Mouse (Mus musculus) heart, embryonic 13.5 days (tissue): Measurements from ENCODE around the gene Carmil2. TPM values are rescaled to one million over a fixed set of nuclear protein-coding genes. Genes with fewer than 3 reads are reported as not detected.
A peak's percentile ranks its signal among the peaks of the same experiment; 100 is the strongest.

ENCODE experiments used
- ATAC-seq: fragments of 200-750 bp; cut with Nextera tagmentation; 2 replicates; pipeline ENCODE4 v1.8.0; 2017; ENCODE audit warnings: moderate TSS enrichment; ENCODE audit not compliant: insufficient number of reproducible peaks, low FRiP score, low TSS enrichment; ENCODE audit errors: extremely low read depth
- H3K27ac ChIP-seq: fragments of 300-500 bp; sonication (generic); replicated peaks from 2 replicates; pipeline ENCODE4 v1.5.1; 2015; ENCODE audit warnings: moderate library complexity, mild to moderate bottlenecking, inconsistent platforms
- H3K27me3 ChIP-seq: fragments of 300-500 bp; sonication (generic); replicated peaks from 2 replicates; pipeline ENCODE4 v1.6.1; 2015; ENCODE audit warnings: mild to moderate bottlenecking, inconsistent platforms
- H3K36me3 ChIP-seq: fragments of 300-500 bp; sonication (generic); 2 replicates; pipeline ENCODE4 v1.6.1; 2015; ENCODE audit warnings: mild to moderate bottlenecking, inconsistent platforms
- H3K4me1 ChIP-seq: fragments of 300-500 bp; sonication (generic); 2 replicates; pipeline ENCODE4 v1.6.1; 2015; ENCODE audit warnings: inconsistent platforms
- H3K4me2 ChIP-seq: fragments of 300-500 bp; sonication (generic); 2 replicates; pipeline ENCODE4 v1.6.1; 2015; ENCODE audit warnings: inconsistent platforms, mild to moderate bottlenecking, moderate library complexity
- H3K4me3 ChIP-seq: fragments of 300-500 bp; sonication (generic); 2 replicates; pipeline ENCODE4 v1.5.1; 2015; ENCODE audit warnings: moderate library complexity, mild to moderate bottlenecking, inconsistent platforms
- H3K9ac ChIP-seq: fragments of 300-500 bp; sonication (generic); 2 replicates; pipeline ENCODE4 v1.6.1; 2015; ENCODE audit warnings: inconsistent platforms, mild to moderate bottlenecking, moderate library complexity
- H3K9me3 ChIP-seq: fragments of 300-500 bp; sonication (generic); 2 replicates; pipeline ENCODE4 v1.6.1; 2016; ENCODE audit warnings: inconsistent platforms
- WGBS: fragments of 180-500 bp; shearing (Covaris S2); methylation state at CpG from one replicate; pipeline ENCODE4 v1.1.7; 2015; ENCODE audit warnings: mixed read lengths; 5-methylcytosine and 5-hydroxymethylcytosine counted together
- polyA plus RNA-seq: library from polyadenylated mRNA; unstranded; fragments of >200 nt; fragmentation: Nextera tagmentation; extraction: Ambion mirVana; gene quantifications from 2 replicates; pipeline ENCODE4 v1.2.1, GENCODE M21; 2015

Carmil2 gene
- polyA plus RNA-seq, 1 experiment from 2014 or later, result 0.27 TPM

- peak within 1 kb of the TSS; percentile 88 for H3K9ac ChIP-seq
- under 1% methylated on average over 55 of the region's 55 CpGs for WGBS
- H3K27ac ChIP-seq, result no peak within 1 kb of the TSS
- peak within 1 kb of the TSS; percentile 99 for H3K4me2 ChIP-seq
- no peaks in the 10 kb centered on the region for H3K9me3 ChIP-seq
- H3K36me3 ChIP-seq, result peaks cover 16% of the 10 kb centered on the region
- peak within 1 kb of the TSS; percentile 86 for H3K4me3 ChIP-seq
- H3K27me3 ChIP-seq, result no peaks in the 10 kb centered on the region
- peak; percentile 74 for ATAC-seq
- H3K4me1 ChIP-seq, result peaks cover 12% of the 10 kb centered on the region
These were observed 21.7 kb downstream of the Carmil2 start, which contains the start of the genes 4933405L10Rik and Enkd1 for GRCm38 (mm10) chr8:105707498-105708403. 4933405L10Rik (plus strand) TSS chr8:105707655. Enkd1 (minus strand) TSS chr8:105708210.

DNA sequence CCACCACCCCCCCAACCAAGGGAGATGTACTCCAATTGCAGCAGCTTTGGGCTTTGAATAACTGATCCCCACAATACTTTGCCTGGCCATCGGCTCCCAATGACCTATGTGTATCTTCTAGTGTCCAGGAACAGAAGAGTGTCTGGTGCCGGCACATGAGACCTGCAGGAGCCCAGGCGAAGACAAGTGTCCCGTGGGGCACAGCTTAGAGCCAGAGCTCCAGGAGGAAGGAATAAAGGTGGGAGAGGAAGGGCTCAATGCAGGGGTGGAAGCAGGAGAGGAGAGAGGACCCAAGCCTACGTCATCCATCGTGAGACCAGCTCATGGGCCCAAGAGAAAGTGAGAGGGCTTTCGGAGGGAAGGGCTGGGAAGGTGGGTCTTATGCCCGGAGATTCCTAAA, 22.6 kb downstream of the Carmil2 start:
- Histone ChIP-seq H3K4me1 (peaks cover 12% of the 10 kb centered on the region), H3K27ac (no peak overlapping the region), H3K9ac (no peak overlapping the region), H3K9me3 (no peaks in the 10 kb centered on the region), H3K4me3 (no peak overlapping the region), H3K36me3 (peaks cover 7% of the 10 kb centered on the region; the same call in 1 of the 2 replicates), H3K27me3 (no peaks in the 10 kb centered on the region), H3K4me2 (no peak overlapping the region)
- ATAC-seq, result no peak
- 87% methylated on average over 8 of the region's 8 CpGs for WGBS

DNA sequence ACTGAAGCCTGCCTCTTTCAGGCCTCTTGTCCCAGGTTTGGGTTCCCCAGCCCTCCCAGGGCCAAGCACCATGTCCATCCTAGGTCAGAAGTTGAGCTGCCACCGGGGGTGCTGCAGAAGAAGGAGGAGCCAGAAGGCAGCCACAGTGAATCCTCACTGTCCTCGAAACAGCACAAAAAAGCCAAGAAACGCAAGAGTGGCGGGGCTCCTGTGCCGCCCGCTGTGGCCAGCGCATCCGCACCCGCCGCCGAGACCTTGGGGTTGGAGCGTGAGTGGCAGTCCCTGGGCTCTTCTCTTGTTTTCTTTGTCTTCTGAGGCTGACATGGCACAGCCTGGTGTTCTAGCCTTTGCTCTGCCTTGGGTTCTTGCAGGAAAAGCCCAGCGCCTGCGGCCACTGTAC, 23.2 kb downstream of the Carmil2 start:
- Histone ChIP-seq H3K4me1 (peaks cover 12% of the 10 kb centered on the region), H3K36me3 (peaks cover under 1% of the 10 kb centered on the region; the same call in 1 of the 2 replicates), H3K27ac (no peak overlapping the region), H3K4me3 (no peak overlapping the region), H3K27me3 (no peaks in the 10 kb centered on the region), H3K4me2 (no peak overlapping the region), H3K9ac (no peak overlapping the region), H3K9me3 (no peaks in the 10 kb centered on the region)
- WGBS, result 68% methylated on average over 14 of the region's 14 CpGs
- ATAC-seq, result no peak

GRCm38 (mm10) chr8:105712286-105712685, 26.2 kb downstream of the Carmil2 start:
- H3K27ac ChIP-seq, result no peak overlapping the region
- H3K4me1 ChIP-seq, result peaks cover 4% of the 10 kb centered on the region
- peaks cover 10% of the 10 kb centered on the region for H3K36me3 ChIP-seq
- no peaks in the 10 kb centered on the region for H3K27me3 ChIP-seq
- H3K4me2 ChIP-seq, result no peak overlapping the region
- H3K4me3 ChIP-seq, result no peak overlapping the region
- WGBS, result 84% methylated on average over 3 of the region's 3 CpGs
- no peaks in the 10 kb centered on the region for H3K9me3 ChIP-seq
- H3K9ac ChIP-seq, result no peak overlapping the region
- no peak for ATAC-seq

GRCm38 (mm10) chr8:105714139-105714538, 28.1 kb downstream of the Carmil2 start:
- H3K4me2 ChIP-seq, result no peak overlapping the region
- H3K4me3 ChIP-seq, result no peak overlapping the region
- no peak overlapping the region for H3K27ac ChIP-seq
- no peaks in the 10 kb centered on the region for H3K27me3 ChIP-seq
- no peaks in the 10 kb centered on the region for H3K4me1 ChIP-seq
- ATAC-seq, result peak; percentile 43; the same call in 1 of the 2 replicates
- H3K36me3 ChIP-seq, result peaks cover 11% of the 10 kb centered on the region
- H3K9ac ChIP-seq, result no peak overlapping the region
- 6% methylated on average over 3 of the region's 3 CpGs for WGBS
- H3K9me3 ChIP-seq, result no peaks in the 10 kb centered on the region

DNA sequence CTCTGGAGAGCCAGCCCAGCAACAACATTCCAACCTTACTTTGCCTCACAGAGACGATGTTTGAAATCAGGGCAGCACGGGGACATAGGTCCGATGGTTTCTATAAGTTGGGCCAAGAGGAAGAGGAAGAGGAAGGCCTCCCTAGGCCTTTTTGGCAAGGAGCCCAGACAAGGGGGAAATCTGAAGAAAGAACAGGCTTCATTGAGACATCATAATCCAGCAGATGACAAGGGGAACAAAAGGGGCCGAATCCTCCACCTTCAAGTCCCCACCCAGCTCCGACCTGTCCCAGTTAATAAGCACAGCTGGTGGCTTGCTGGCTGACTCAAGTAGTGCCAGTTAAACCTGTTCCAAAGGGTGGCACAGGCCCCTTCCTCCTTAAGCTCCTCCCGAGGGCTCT, 29.0 kb downstream of the Carmil2 start:
- no peak overlapping the region for H3K4me2 ChIP-seq
- no peaks in the 10 kb centered on the region for H3K27me3 ChIP-seq
- H3K36me3 ChIP-seq, result peaks cover 11% of the 10 kb centered on the region
- H3K9me3 ChIP-seq, result no peaks in the 10 kb centered on the region
- H3K27ac ChIP-seq, result peak overlapping the region; percentile 57
- no peak overlapping the region for H3K9ac ChIP-seq
- no peak for ATAC-seq
- no peaks in the 10 kb centered on the region for H3K4me1 ChIP-seq
- 63% methylated on average over 6 of the region's 6 CpGs for WGBS
- no peak overlapping the region for H3K4me3 ChIP-seq

- 85% methylated on average over 15 of the region's 15 CpGs for WGBS
These were observed 30.4 kb downstream of the Carmil2 start for GRCm38 (mm10) chr8:105716302-105716945.

GRCm38 (mm10) chr8:105719637-105720036, 33.6 kb downstream of the Carmil2 start:
- Histone ChIP-seq H3K4me2 (no peak overlapping the region), H3K4me1 (no peaks in the 10 kb centered on the region), H3K36me3 (peaks cover 22% of the 10 kb centered on the region), H3K9me3 (no peaks in the 10 kb centered on the region), H3K9ac (no peak overlapping the region), H3K4me3 (no peak overlapping the region), H3K27ac (no peak overlapping the region), H3K27me3 (no peaks in the 10 kb centered on the region)
- WGBS, result 78% methylated on average over 4 of the region's 4 CpGs
- ATAC-seq, result no peak

More at GRCm38 (mm10) chr8:105716302-105716945, 30.4 kb downstream of the Carmil2 start:
- Histone ChIP-seq H3K4me3 (no peak overlapping the region), H3K4me1 (no peaks in the 10 kb centered on the region), H3K36me3 (peaks cover 11% of the 10 kb centered on the region), H3K9ac (no peak overlapping the region), H3K27ac (no peak overlapping the region), H3K27me3 (no peaks in the 10 kb centered on the region), H3K4me2 (no peak overlapping the region), H3K9me3 (no peaks in the 10 kb centered on the region)
- ATAC-seq, result no peak

DNA sequence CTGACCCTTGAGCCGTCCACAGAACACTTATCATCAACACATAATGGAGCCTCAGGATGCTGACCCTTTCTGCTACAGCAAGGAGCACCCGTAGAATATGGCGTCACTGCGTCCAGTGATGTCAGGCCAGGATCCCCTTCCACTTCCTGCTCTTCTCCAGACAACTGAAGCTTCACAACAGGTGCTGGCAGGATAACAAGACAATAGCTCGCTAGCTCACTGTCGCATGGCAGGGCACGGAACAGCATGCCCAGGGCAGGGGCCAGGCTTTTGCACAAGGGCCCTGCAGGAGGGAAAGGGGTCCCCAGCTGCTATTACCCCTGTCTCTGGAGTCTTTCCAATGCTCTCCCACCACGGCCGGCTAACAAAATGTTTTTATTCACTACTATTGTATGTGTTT, 36.8 kb downstream of the Carmil2 start:
- peaks cover 3% of the 10 kb centered on the region; the same call in 1 of the 2 replicates for H3K4me1 ChIP-seq
- H3K36me3 ChIP-seq, result peaks cover 27% of the 10 kb centered on the region
- H3K27ac ChIP-seq, result no peak overlapping the region
- no peaks in the 10 kb centered on the region for H3K27me3 ChIP-seq
- no peaks in the 10 kb centered on the region for H3K9me3 ChIP-seq
- no peak overlapping the region for H3K4me3 ChIP-seq
- H3K4me2 ChIP-seq, result no peak overlapping the region
- WGBS, result 85% methylated on average over 9 of the region's 9 CpGs
- ATAC-seq, result no peak
- no peak overlapping the region for H3K9ac ChIP-seq

GRCm38 (mm10) chr8:105725726-105726125, 39.7 kb downstream of the Carmil2 start:
- 70% methylated on average over 5 of the region's 5 CpGs for WGBS
- no peaks in the 10 kb centered on the region for H3K27me3 ChIP-seq
- H3K9ac ChIP-seq, result no peak overlapping the region
- no peak for ATAC-seq
- H3K4me2 ChIP-seq, result no peak overlapping the region
- H3K27ac ChIP-seq, result no peak overlapping the region
- no peak overlapping the region for H3K4me3 ChIP-seq
- H3K9me3 ChIP-seq, result no peaks in the 10 kb centered on the region
- H3K4me1 ChIP-seq, result peaks cover 3% of the 10 kb centered on the region; the same call in 1 of the 2 replicates
- H3K36me3 ChIP-seq, result peaks cover 29% of the 10 kb centered on the region

GRCm38 (mm10) chr8:105727397-105728124, 41.5 kb downstream of the Carmil2 start:
- Histone ChIP-seq H3K27me3 (no peaks in the 10 kb centered on the region), H3K4me3 (no peak overlapping the region), H3K9me3 (no peaks in the 10 kb centered on the region), H3K4me2 (peak overlapping the region; percentile 18; the same call in 1 of the 2 replicates), H3K4me1 (peaks cover 3% of the 10 kb centered on the region; the same call in 1 of the 2 replicates), H3K9ac (no peak overlapping the region; the same call in 1 of the 2 replicates), H3K27ac (peak overlapping the region; percentile 77), H3K36me3 (peaks cover 29% of the 10 kb centered on the region)
- peak; percentile 54; the same call in 1 of the 2 replicates for ATAC-seq
- WGBS, result 69% methylated on average over 18 of the region's 18 CpGs
